Mouse (Mus musculus) spleen, postnatal 0 days (tissue): ENCODE measurements around the gene Olfr877. TPM values are rescaled to one million over a fixed set of nuclear protein-coding genes. Genes with fewer than 3 reads are reported as not detected.

Source experiments
- polyA plus RNA-seq: library from polyadenylated mRNA; unstranded; fragments of >200 nt; fragmentation: Nextera tagmentation; extraction: Ambion mirVana; gene quantifications from 2 replicates; pipeline ENCODE4 v1.2.1, GENCODE M21; 2015

Olfr877 gene
- polyA plus RNA-seq = not detected in 2 replicates

DNA sequence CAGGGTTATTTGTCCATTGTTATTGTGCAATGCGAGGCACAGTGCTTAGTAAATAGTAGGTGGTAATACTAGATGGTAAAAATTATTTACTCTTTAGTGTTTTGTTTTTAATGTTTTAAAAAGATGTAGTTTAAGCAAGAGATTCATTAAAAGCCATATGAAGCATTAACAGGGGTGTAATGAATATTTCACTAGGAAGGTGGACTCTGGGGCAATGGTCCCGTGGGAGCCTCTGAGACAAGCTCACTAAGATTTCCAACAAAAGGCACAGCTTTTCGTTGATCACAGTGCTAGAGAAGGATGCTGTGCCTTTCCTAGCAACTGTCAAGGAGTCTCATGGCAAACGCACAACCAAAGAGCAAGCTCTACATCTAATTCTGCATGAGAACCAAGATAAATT, at the start of gene Olfr877:
TSS of gene Olfr877 (plus strand) at position 301 of the 400 bp plus-strand sequence.

DNA sequence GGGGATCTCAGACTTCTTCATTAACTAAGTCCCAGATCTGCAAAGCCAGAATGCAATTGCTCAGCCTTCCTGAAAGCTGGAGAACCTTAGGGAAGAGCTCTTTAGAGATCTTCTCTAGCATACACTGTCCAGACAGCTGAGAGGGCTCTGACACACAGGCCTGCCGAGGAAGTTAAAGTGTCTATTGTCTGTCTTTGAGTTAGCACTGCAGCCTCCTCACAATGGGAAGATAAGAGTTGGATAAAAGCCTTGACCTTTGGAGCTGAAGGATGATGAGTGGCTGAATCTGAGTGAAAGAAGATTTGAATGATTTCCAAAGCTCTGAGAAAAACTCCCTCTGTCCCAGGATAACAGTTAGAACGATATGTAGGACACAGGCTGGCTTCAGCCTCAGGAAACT, 42.6 kb downstream of the Olfr877 start, which contains the start of gene Olfr145:
TSS of gene Olfr145 (plus strand) at position 64 of the 400 bp plus-strand sequence.

Other genes starting within 250 kb of the Olfr877 start
- 2.9 and 3.0 TPM in 2 replicates for gene Spa17, start 240.5 kb upstream of the Olfr877 start, polyA plus RNA-seq
- gene Tbrg1, start 197.0 kb upstream of the Olfr877 start, polyA plus RNA-seq = 64.3 and 71.9 TPM in 2 replicates
- not detected in 2 replicates for gene Panx3, start 185.0 kb upstream of the Olfr877 start, polyA plus RNA-seq
- not detected in 2 replicates for gene Olfr160, start 138.0 kb upstream of the Olfr877 start, polyA plus RNA-seq
- not detected in 2 replicates for gene Olfr874, start 109.2 kb upstream of the Olfr877 start, polyA plus RNA-seq
- not detected in 2 replicates for gene Olfr875, start 82.4 kb upstream of the Olfr877 start, polyA plus RNA-seq
- gene Olfr876, start 51.2 kb upstream of the Olfr877 start, polyA plus RNA-seq = not detected in 2 replicates
- gene Olfr145, start 42.5 kb downstream of the Olfr877 start, polyA plus RNA-seq = not detected in 2 replicates
- gene Olfr878, start 63.6 kb downstream of the Olfr877 start, polyA plus RNA-seq = not detected in 2 replicates
- gene Olfr881, start 137.6 kb downstream of the Olfr877 start, polyA plus RNA-seq = not detected in 2 replicates
- not detected in 2 replicates for gene Olfr883, start 171.5 kb downstream of the Olfr877 start, polyA plus RNA-seq
- not detected in 2 replicates for gene Olfr884, start 192.3 kb downstream of the Olfr877 start, polyA plus RNA-seq
- not detected in 2 replicates for gene Olfr885, start 207.1 kb downstream of the Olfr877 start, polyA plus RNA-seq
- not detected in 2 replicates for gene Olfr887, start 229.8 kb downstream of the Olfr877 start, polyA plus RNA-seq